Mouse (Mus musculus): ENCODE measurements at regions not wholly inside any gene's neighbourhood (a gene's known extent, or its start where the extent isn't known, plus 50 kb on each side); places are given as distances from the start of the nearest gene placed in this dataset.
A peak's percentile ranks its signal among the peaks of the same experiment; 100 is the strongest.

DNA sequence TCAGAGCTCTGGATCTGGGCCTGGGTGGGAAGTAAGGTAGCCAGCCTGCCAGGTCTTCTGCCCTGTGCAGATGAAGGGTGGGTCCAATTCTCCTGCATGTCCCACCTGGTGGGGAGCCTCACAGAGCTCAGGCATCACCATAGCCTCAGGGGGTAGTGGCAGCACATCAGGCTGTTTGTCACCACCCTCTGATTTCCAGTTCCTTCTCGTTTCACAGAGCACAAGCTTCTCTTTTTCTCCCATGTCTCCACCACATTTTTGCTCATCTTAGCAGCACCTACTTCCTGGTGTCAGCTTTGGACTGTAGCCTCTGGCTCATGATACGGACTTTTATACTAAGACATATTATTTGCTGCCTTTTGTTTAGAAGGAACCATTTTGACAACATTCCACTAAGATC is 345.6 kb upstream of the Mmadhc start:
- Histone ChIP-seq H3K4me2 (ENCODE audit: low read length) (no peak overlapping the region), H3K4me3 (replicated peaks; ENCODE audit: low read depth, low read length) (no peak overlapping the region), H3K9ac (ENCODE audit: low read depth, low read length) (no peak overlapping the region), H3K4me1 (replicated peaks; ENCODE audit: insufficient read depth, low read length) (no peaks in the 10 kb centered on the region), H3K9me3 (replicated peaks; ENCODE audit: low read length) (no peaks in the 10 kb centered on the region), H3K36me3 (ENCODE audit: insufficient read depth, low read length) (no peaks in the 10 kb centered on the region), H3K27ac (no peak overlapping the region), H3K27me3 (ENCODE audit: insufficient read depth, low read length) (no peaks in the 10 kb centered on the region)
- no peak for TF ChIP-seq CTCF (IDR thresholded peaks at IDR 0.05; ENCODE audit: low read depth)
- 68% methylated on average over 2 of the region's 2 CpGs for WGBS
- DNase-seq (ENCODE audit: low spot score), result no peak
- no peak for ATAC-seq (replicated peaks; ENCODE audit: low FRiP score, low read depth)

- Histone ChIP-seq H3K4me1 (replicated peaks; ENCODE audit: insufficient read depth, low read length) (no peaks in the 10 kb centered on the region), H3K4me2 (ENCODE audit: low read length) (no peak overlapping the region), H3K9me3 (replicated peaks; ENCODE audit: low read length) (no peaks in the 10 kb centered on the region), H3K36me3 (ENCODE audit: insufficient read depth, low read length) (no peaks in the 10 kb centered on the region), H3K27ac (no peak overlapping the region), H3K9ac (ENCODE audit: low read depth, low read length) (no peak overlapping the region), H3K4me3 (replicated peaks; ENCODE audit: low read depth, low read length) (no peak overlapping the region), H3K27me3 (ENCODE audit: insufficient read depth, low read length) (no peaks in the 10 kb centered on the region)
- ATAC-seq (replicated peaks; ENCODE audit: low FRiP score, low read depth), result no peak
- DNase-seq (ENCODE audit: low spot score), result no peak
- TF ChIP-seq CTCF (IDR thresholded peaks at IDR 0.05; ENCODE audit: low read depth), result no peak
- 58% methylated on average over 2 of the region's 2 CpGs for WGBS
These were observed 339.3 kb upstream of the Mmadhc start for GRCm38 (mm10) chr2:50635896-50636295.

DNA sequence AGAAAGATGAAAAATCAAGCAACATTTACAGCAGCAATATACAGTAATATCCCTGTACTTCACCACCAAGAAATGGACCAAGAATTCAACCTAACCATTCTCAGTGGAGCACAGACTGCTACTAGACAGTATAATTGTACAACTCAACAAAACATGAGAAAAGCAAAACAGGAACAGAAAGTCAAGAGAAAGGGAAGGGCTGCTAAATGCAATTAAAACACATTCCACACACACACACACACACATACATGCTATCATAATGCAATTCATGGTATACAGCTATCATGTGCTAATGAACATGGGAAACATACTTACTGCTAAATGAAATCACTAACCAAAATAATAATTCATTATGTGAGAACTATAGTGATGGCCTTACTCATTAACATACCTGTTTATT is 335.2 kb upstream of the Mmadhc start:
- no peak overlapping the region for H3K9ac ChIP-seq (ENCODE audit: low read depth, low read length)
- H3K27ac ChIP-seq, result no peak overlapping the region
- no peak for TF ChIP-seq CTCF (IDR thresholded peaks at IDR 0.05; ENCODE audit: low read depth)

GRCm38 (mm10) chr2:50627501-50627900 is 330.9 kb upstream of the Mmadhc start:
- DNase-seq (ENCODE audit: low spot score) (no peak), ATAC-seq (replicated peaks; ENCODE audit: low FRiP score, low read depth) (no peak; the same call in 1 of the 2 replicates)
- no peak overlapping the region for H3K27ac ChIP-seq
- TF ChIP-seq CTCF (IDR thresholded peaks at IDR 0.05; ENCODE audit: low read depth), result no peak
- 56% methylated on average over 2 of the region's 2 CpGs for WGBS
- no peak overlapping the region for H3K4me2 ChIP-seq (ENCODE audit: low read length)
- no peaks in the 10 kb centered on the region for H3K27me3 ChIP-seq (ENCODE audit: insufficient read depth, low read length)
- no peaks in the 10 kb centered on the region for H3K9me3 ChIP-seq (replicated peaks; ENCODE audit: low read length)
- H3K36me3 ChIP-seq (ENCODE audit: insufficient read depth, low read length), result no peaks in the 10 kb centered on the region
- H3K4me1 ChIP-seq (replicated peaks; ENCODE audit: insufficient read depth, low read length), result 0 out of 2 replicates have a peak, but pooled peaks cover 3% of the 10 kb centered on the region
- H3K9ac ChIP-seq (ENCODE audit: low read depth, low read length), result no peak overlapping the region
- H3K4me3 ChIP-seq (replicated peaks; ENCODE audit: low read depth, low read length), result no peak overlapping the region

More for the DNA sequence above, 335.2 kb upstream of the Mmadhc start:
- Histone ChIP-seq H3K27me3 (ENCODE audit: insufficient read depth, low read length) (no peaks in the 10 kb centered on the region), H3K36me3 (ENCODE audit: insufficient read depth, low read length) (no peaks in the 10 kb centered on the region), H3K4me2 (ENCODE audit: low read length) (no peak overlapping the region), H3K4me1 (replicated peaks; ENCODE audit: insufficient read depth, low read length) (no peaks in the 10 kb centered on the region), H3K9me3 (replicated peaks; ENCODE audit: low read length) (no peaks in the 10 kb centered on the region), H3K4me3 (replicated peaks; ENCODE audit: low read depth, low read length) (no peak overlapping the region)
- ATAC-seq (replicated peaks; ENCODE audit: low FRiP score, low read depth), result no peak
- no peak for DNase-seq (ENCODE audit: low spot score)

DNA sequence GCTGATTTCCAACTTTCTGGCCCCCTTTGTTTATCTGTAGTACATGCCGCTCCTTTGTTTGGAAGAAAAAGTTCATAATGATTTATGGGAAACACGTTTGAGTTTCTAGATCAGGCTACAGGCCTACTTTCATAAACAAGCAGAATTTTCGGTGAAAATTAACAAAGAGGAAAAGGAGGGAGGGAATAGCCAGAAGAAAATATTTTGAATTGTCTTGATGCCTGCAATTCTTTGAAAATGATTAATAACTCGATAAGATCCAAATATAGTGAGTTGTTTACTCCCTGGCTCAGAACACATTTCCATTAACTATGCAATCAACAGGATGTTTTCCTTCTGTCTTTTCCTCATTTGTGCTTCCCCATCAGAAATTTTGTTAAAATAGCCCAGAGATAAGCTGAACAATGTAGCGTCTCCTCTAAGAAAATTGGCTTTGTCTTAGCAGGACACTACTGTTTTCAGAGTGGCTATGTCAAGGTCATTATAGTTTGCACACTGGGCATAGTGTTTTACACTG is 328.7 kb upstream of the Mmadhc start:
- DNase-seq (ENCODE audit: low spot score) (peak; percentile 54), ATAC-seq (replicated peaks; ENCODE audit: low FRiP score, low read depth) (no peak)
- no peak for TF ChIP-seq CTCF (IDR thresholded peaks at IDR 0.05; ENCODE audit: low read depth)
- H3K9me3 ChIP-seq (replicated peaks; ENCODE audit: low read length), result no peaks in the 10 kb centered on the region
- H3K27ac ChIP-seq, result no peak overlapping the region
- no peaks in the 10 kb centered on the region for H3K36me3 ChIP-seq (ENCODE audit: insufficient read depth, low read length)
- no peak overlapping the region for H3K9ac ChIP-seq (ENCODE audit: low read depth, low read length)
- H3K4me1 ChIP-seq (replicated peaks; ENCODE audit: insufficient read depth, low read length), result 0 out of 2 replicates have a peak, but pooled peaks cover 3% of the 10 kb centered on the region
- WGBS, result 60% methylated on average over 5 of the region's 5 CpGs
- H3K4me3 ChIP-seq (replicated peaks; ENCODE audit: low read depth, low read length), result no peak overlapping the region
- H3K27me3 ChIP-seq (ENCODE audit: insufficient read depth, low read length), result no peaks in the 10 kb centered on the region
- H3K4me2 ChIP-seq (ENCODE audit: low read length), result no peak overlapping the region

DNA sequence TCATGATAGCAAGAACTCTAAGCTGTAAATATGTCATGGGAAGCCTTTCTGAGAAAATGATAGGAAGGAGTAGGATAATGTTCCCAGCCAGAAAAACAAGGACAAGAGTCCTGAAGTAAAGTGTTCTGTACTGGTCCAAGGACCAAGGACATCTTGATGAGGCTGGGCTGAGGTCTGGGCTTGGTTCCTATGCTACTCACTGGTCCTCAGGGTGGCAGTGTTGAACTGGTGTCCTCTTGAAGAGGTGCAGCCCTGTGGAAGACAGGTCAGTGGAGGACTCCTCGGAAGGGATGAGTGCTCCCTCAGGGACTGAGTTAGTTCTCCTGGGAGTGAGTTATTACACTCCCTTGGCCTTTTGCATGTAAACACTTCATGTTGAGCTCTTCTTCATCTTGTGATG is 312.5 kb upstream of the Mmadhc start:
- no peaks in the 10 kb centered on the region for H3K27me3 ChIP-seq (ENCODE audit: insufficient read depth, low read length)
- H3K9ac ChIP-seq (ENCODE audit: low read depth, low read length), result no peak overlapping the region
- DNase-seq (ENCODE audit: low spot score) (no peak), ATAC-seq (replicated peaks; ENCODE audit: low FRiP score, low read depth) (no peak)
- peak; percentile 60 for TF ChIP-seq CTCF (IDR thresholded peaks at IDR 0.05; ENCODE audit: low read depth)
- 30% methylated on average over 1 of the region's 1 CpGs for WGBS
- H3K4me1 ChIP-seq (replicated peaks; ENCODE audit: insufficient read depth, low read length), result no peaks in the 10 kb centered on the region
- no peaks in the 10 kb centered on the region for H3K9me3 ChIP-seq (replicated peaks; ENCODE audit: low read length)
- H3K36me3 ChIP-seq (ENCODE audit: insufficient read depth, low read length), result no peaks in the 10 kb centered on the region
- no peak overlapping the region for H3K4me2 ChIP-seq (ENCODE audit: low read length)
- H3K27ac ChIP-seq, result no peak overlapping the region
- H3K4me3 ChIP-seq (replicated peaks; ENCODE audit: low read depth, low read length), result no peak overlapping the region

DNA sequence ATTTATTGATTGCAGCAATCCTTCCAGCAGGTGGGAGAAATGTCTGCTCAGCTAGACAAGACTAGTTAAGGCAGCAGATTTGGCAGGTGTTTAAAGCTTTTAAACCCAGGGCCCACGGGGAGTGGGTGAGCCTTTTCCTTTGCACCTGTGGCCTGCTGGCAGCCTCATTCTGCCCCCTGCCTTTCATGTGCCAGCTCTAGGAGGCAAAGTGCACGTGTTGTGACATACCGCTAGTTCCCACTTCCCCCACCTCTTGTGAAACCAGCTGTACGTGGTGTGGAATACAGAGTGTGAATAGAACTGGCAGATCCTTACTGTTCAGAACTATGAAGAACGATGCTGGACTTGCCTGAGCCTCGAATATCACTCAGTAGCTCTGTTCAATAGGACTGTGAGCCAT is 292.6 kb upstream of the Mmadhc start:
- ATAC-seq (replicated peaks; ENCODE audit: low FRiP score, low read depth) (no peak), DNase-seq (ENCODE audit: low spot score) (no peak)
- Histone ChIP-seq H3K4me3 (replicated peaks; ENCODE audit: low read depth, low read length) (no peak overlapping the region), H3K27me3 (ENCODE audit: insufficient read depth, low read length) (no peaks in the 10 kb centered on the region), H3K9me3 (replicated peaks; ENCODE audit: low read length) (no peaks in the 10 kb centered on the region), H3K4me1 (replicated peaks; ENCODE audit: insufficient read depth, low read length) (no peaks in the 10 kb centered on the region), H3K9ac (ENCODE audit: low read depth, low read length) (no peak overlapping the region), H3K27ac (no peak overlapping the region), H3K36me3 (ENCODE audit: insufficient read depth, low read length) (no peaks in the 10 kb centered on the region), H3K4me2 (ENCODE audit: low read length) (no peak overlapping the region)
- no peak for TF ChIP-seq CTCF (IDR thresholded peaks at IDR 0.05; ENCODE audit: low read depth)
- WGBS, result 61% methylated on average over 6 of the region's 6 CpGs

Data from kidney, postnatal 0 days (tissue).